Mouse (Mus musculus): Measurements from ENCODE around the gene Mdga2. TPM values are rescaled to one million over a fixed set of nuclear protein-coding genes. Genes with fewer than 3 reads are reported as not detected.

Gene Mdga2
- polyA plus RNA-seq, 1 experiment: 0.10 TPM

DNA sequence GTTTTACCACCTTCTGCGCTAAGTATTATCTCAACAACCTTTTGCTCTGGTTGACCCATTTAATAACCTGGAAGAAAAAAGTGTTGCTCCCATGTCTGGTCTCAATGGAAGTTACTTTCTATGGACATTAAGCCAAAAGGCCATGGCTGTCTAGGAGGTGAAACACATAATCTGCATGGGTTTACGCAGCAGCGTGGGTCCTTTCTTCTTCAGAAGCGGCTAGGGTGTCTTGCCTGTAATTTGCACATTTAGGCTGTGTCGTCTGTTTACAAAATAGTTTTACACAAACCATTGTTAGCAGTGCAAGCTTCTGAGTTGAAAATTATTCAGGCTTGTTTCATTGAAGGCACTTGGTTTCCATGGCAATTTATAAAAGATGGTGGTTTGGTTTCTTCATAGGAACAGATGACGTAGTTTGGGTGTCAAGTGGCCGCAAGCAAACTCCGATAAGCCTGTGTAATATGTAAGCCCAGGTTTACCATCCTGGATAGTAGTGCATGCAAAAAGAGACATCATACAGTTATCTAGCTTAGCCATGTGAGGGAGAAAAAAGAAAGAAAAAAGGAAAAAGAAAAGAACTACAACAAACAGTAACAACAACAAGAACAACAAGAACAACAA, 752.0 kb downstream of the Mdga2 start:
- Histone ChIP-seq H3K4me1 (ENCODE audit: control insufficient read depth, insufficient read depth, insufficient read length, low read length) (no peaks in the 10 kb centered on the region), H3K36me3 (ENCODE audit: control insufficient read depth, insufficient read depth, low read length) (no peaks in the 10 kb centered on the region), H3K4me3 (ENCODE audit: low read depth, low read length) (no peak overlapping the region), H3K27ac (ENCODE audit: insufficient read depth, low read depth, low read length) (no peak overlapping the region), H3K27me3 (ENCODE audit: control insufficient read depth, insufficient read depth, low read length) (no peaks in the 10 kb centered on the region)
- no peak for TF ChIP-seq CTCF (IDR thresholded peaks at IDR 0.05; ENCODE audit: extremely low read depth, insufficient read length, insufficient replicate concordance, low read depth, low read length)
- TF ChIP-seq POLR2A (IDR thresholded peaks at IDR 0.05; ENCODE audit: low read depth, low read length): no peak
- 88% methylated on average over 8 of the region's 8 CpGs for whole genome bisulfite sequencing

DNA sequence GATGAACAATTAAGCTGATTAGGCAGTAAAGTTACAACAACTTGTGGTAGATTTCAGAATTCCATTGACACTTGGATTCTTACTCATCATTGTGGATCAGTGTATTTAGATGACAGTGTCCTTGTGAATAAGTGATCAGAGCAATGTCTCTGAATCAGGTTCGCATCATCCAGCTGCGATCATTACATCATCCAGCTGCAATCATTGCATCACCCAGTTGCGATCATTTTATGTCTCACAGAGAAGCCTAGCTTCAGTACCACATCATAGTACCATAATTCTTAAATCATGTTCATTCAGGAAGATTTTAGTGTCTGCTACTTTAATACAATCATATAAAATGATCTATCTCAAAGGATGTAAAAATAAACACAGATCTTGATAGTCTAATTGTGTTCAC, 756.8 kb downstream of the Mdga2 start:
- TF ChIP-seq POLR2A (IDR thresholded peaks at IDR 0.05; ENCODE audit: low read depth, low read length) (no peak), CTCF (IDR thresholded peaks at IDR 0.05; ENCODE audit: extremely low read depth, insufficient read length, insufficient replicate concordance, low read depth, low read length) (no peak)
- Histone ChIP-seq H3K4me1 (ENCODE audit: control insufficient read depth, insufficient read depth, insufficient read length, low read length) (no peaks in the 10 kb centered on the region), H3K4me3 (ENCODE audit: low read depth, low read length) (no peak overlapping the region), H3K27ac (ENCODE audit: insufficient read depth, low read depth, low read length) (no peak overlapping the region), H3K27me3 (ENCODE audit: control insufficient read depth, insufficient read depth, low read length) (no peaks in the 10 kb centered on the region), H3K36me3 (ENCODE audit: control insufficient read depth, insufficient read depth, low read length) (no peaks in the 10 kb centered on the region)
- WGBS: 91% methylated on average over 3 of the region's 3 CpGs

DNA sequence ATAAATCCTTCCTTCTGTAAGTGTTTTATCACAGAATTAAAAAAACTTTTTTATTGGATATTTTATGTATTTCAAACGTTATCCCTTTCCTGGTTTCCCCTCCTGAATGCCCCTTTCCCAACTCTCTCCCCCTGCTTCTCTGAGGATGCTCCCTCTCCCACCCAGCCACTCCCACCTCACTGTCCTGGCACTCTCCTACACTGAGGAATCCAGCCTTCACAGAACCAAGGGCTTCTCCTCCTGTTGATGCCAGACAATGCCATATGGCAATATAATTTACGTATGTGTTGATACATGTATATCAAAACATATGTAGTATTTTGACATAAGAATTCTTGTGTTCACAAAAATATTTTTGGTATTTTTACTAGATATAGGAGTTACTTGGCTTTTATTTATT, 779.0 kb downstream of the Mdga2 start:
- no peaks in the 10 kb centered on the region for H3K36me3 ChIP-seq (ENCODE audit: control insufficient read depth, insufficient read depth, low read length)
- TF ChIP-seq CTCF (IDR thresholded peaks at IDR 0.05; ENCODE audit: extremely low read depth, insufficient read length, insufficient replicate concordance, low read depth, low read length) (no peak), POLR2A (IDR thresholded peaks at IDR 0.05; ENCODE audit: low read depth, low read length) (no peak)
- WGBS: 63% methylated on average over 2 of the region's 2 CpGs
- H3K27ac ChIP-seq (ENCODE audit: insufficient read depth, low read depth, low read length): no peak overlapping the region
- H3K27me3 ChIP-seq (ENCODE audit: control insufficient read depth, insufficient read depth, low read length): no peaks in the 10 kb centered on the region
- H3K4me1 ChIP-seq (ENCODE audit: control insufficient read depth, insufficient read depth, insufficient read length, low read length): no peaks in the 10 kb centered on the region
- no peak overlapping the region for H3K4me3 ChIP-seq (ENCODE audit: low read depth, low read length)

Measured in small intestine, adult 2 months (tissue).